Mouse (Mus musculus) T-helper 1 cell (primary cell): ENCODE measurements around the gene Acox3.
"Not testable (repeated sequence)": the region's sequence is repeated elsewhere in the genome, so short reads cannot be mapped to it uniquely, and the experiment has no call there.

ENCODE experiments used
- in situ Hi-C: fragments of 300-600 bp; cut with MboI, MseI; formaldehyde crosslinking; loops from one replicate; pipeline ENCODE4 v1.15.1; 2025; ENCODE audit warnings: high pct_unique_total_duplicates

Gene Acox3

GRCm38 (mm10) chr5:35576409-35577020 is 6.3 kb upstream of the Acox3 start:
- in situ Hi-C loops = no loop called here

GRCm38 (mm10) chr5:35578411-35578810 is 4.4 kb upstream of the Acox3 start:
- in situ Hi-C loops = no loop called here

DNA sequence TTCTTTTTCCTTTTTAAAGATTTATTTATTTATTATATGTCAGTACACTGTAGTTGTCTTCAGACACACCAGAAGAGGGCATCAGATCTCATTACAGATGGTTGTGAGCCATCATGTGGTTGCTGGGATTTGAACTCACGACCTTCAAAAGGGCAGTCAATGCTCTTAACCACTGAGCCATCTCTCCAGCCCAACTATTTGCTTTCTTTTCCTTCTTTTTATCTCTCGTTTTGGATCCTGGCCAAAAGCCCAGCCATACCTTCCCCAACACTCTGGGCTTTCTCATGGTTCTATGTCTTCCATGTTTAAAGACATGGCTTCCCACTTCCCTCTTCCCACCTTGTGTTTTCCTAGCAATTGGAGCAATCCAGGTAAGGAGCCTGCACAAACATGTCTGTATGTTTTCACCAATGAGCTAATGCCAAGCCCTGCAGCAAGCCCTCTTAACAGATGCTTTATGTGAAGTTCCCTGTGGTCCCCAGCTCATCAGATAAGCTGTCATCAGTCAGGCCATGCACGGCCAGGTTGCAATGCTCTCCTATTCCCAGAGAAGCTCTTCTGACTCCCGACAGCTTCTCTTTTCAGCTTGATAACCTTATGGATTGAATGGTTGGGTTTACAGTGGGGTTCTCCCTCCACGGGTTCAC is 3.5 kb upstream of the Acox3 start:
- in situ Hi-C loops = no loop called here

DNA sequence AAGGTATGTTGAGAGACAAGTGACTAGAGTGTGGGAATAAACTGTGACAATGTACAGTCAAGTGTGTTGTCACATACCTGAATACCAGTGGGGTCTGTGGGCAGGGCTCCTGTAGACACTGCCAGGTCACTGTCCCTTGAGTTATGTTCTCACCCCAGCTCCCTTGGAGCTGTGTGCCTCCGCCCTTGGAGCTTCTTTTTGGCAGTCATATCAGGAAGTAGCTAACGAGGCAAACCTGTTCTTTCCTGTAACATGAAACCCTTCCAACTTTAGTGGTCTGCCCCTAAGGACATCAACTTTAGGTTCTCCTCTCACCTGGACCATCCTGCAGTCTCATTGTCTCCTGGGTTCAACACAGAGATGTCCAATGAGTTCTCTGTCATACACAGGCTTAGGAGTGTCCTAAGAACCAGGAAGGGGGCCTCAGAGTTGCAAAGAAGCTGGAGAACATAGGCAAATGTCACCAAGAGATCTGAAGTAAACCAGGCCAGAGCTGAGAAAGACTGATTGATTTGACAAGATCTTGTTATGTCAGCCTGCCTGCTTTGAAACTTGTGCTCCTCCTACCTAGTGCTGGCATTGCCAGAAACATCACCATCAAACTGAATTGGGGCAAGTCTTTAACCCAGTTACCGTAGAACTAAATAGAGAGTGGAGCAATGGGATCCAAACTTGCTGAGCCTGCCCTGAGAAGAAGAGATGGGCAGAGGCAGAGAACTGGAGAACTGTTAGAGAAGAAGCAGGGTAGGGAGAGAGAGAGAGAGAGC is 2.5 kb upstream of the Acox3 start:
- in situ Hi-C loops = no loop called here

GRCm38 (mm10) chr5:35583221-35583783 is 462 bp downstream of the Acox3 start:
- in situ Hi-C loops = no loop called here

GRCm38 (mm10) chr5:35584259-35584658 is 1.4 kb downstream of the Acox3 start:
- in situ Hi-C loops = not testable (repeated sequence)

DNA sequence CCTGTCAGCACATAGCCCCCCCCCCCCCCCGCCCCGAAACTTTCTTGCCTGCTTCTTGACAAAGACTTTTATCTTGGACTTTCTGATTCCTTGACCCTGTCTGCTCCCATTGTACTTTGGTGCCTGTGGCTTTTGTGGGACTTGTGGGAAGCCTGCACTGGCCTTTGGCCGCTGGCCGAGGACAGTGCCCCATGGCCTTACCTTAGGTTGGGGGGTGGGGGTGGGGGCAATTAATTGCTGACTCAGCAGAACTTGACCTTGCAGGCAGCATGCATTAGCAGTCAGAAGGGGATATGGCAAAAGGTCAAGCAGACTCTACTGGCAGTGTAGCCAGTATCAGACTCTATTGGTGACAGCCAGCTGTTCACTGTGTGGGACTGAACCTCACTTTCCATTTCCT is 8.7 kb downstream of the Acox3 start:
- in situ Hi-C loops = no loop called here

DNA sequence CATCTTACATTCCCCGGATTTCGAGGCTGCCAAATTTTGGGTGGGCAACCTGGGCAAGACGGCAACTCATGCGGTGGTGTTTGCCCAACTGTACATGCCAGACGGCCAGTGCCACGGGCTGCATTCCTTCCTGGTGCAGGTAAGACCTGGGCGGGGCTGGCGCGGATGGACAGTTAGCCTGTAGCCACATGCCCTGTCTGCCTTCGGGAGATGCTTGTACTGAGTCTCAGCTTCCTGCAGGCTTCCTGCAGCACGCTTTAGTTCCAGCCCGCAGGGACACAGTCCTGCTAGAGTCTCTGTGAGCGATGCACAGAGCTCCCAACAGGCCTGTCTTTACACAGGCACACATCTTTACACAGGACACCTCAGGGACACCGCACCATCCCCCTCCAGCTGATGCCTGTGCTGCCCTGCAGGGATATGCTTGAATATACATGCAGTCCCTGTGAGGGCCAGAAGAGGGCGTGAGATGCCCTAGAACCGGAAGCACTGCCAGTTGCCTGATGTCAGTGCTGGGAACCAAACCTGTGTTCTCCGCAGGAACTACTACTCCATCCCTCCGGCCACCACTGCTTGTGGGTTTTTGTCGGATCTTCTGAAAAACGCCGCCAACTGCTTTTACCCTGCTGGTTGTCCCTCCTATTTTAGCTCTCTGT is 9.4 kb downstream of the Acox3 start:
- in situ Hi-C loops = no loop called here

GRCm38 (mm10) chr5:35592824-35593223 is 10.0 kb downstream of the Acox3 start:
- in situ Hi-C loops = no loop called here

- in situ Hi-C loops = no loop called here
Observed at GRCm38 (mm10) chr5:35593272-35593671, 10.4 kb downstream of the Acox3 start.

GRCm38 (mm10) chr5:35594768-35595167 is 11.9 kb downstream of the Acox3 start:
- in situ Hi-C loops = no loop called here

DNA sequence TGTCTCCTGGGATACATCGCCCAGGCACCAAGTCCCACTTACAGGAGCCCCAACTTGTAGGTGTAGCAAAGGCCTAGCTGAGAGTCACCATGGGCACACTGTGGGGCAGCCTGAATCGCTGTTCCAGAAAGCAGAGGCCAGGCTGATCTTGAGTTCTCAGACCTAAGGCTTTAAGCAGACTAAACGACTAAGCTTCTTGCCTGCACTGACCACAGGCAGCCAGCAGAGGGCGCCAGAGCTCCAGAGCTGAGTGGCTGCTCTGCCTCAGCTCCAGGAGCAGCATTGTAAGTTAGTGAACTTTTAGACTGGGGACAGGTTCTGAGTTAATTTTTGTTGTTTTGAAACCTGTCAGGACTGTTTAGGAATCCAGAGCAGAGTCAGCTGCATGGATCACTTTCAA is 12.9 kb downstream of the Acox3 start:
- in situ Hi-C loops = no loop called here

DNA sequence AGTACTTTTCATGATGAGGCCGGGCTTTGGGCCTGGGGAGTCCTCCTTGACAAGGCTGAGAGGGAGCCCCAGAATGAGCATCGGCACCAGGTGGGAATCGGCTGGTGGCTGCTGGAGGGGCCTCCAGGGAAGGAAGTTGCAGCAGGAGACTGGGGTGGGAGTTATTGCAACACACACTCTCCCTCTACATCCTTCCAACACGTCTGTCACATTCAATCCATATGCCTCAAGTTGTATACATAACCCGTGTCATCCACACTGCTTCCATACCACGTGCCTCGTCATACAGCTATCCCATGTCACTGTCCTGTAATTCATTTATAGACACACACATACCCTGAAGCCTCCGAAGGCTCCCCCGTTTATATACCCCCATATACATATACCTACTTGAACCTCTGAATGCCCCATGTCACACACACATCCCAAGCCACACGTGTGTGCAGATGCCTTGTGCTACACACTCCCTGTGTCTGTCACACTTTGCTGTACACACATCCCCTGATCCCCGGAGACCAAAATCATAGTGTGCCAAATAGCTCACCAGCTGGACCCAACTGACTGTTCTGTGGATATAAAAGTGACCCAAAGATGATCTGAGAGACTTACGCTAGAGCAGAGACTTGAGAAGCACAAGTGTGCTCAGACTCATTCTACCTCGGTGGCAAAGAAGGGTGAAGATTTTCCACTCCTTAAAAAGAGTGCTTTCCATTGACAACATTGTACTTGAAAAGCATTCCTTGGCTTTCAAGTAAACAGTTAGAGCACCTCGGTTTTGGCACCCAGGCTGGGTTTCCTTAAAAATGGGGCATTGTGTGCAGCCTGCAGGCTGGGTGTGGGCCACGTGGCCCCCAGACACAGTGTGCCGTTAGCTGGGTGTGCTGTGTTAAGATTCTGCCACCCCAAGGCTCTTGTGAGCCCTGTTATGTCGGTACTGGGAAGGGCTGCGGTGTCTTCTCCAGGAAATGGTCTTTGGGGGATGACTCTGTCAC is 13.6 kb downstream of the Acox3 start:
- in situ Hi-C loops = no loop called here

- in situ Hi-C loops = no loop called here
Observed at GRCm38 (mm10) chr5:35600233-35600632, 17.4 kb downstream of the Acox3 start.

DNA sequence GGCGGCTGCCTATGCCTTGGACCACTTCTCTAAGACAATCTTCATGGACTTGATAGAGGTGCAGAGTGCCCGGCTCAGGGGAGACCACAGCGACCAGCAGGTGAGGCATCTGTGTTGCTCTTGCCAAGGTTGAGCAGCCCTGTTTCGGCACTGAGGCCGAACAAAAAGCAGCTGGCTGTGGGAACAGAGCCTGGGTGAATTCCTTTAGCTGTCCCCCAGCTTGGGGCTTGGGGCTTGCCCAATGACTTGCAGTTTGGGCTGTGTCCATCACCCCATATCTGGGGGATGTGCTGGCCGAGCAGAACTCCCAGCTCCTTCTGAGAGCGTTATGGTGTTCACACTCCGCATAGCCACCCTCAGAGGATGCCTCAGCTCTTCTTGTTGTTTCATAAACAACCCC is 18.7 kb downstream of the Acox3 start:
- in situ Hi-C loops = no loop called here

DNA sequence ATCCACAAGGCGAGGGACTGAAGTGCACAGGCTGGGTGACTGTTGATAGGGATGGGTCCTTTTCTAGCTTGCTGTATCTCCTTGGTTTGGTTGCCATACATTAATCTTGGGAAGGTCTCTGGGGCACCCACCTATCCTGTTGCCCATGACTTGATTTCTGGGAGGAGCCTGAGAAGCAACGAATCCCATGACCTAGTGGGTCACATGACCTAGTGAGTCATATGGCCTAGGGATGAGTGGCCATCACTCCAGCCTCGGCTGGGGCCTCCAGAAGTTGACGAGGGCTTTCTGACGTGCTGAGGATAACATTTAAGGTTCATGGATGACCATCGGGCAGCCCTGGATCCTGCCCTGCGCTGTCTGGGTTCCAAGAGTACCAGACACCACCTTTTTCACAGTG is 22.5 kb downstream of the Acox3 start:
- in situ Hi-C loops = loop anchor here (5.0 kb wide), 1 partner anchor 107 kb away; no protein-coding TSS in a partner anchor

- in situ Hi-C loops = loop anchor here (5.0 kb wide), 1 partner anchor 106 kb away; no protein-coding TSS in a partner anchor
Observed at GRCm38 (mm10) chr5:35606800-35607199, 24.0 kb downstream of the Acox3 start.

DNA sequence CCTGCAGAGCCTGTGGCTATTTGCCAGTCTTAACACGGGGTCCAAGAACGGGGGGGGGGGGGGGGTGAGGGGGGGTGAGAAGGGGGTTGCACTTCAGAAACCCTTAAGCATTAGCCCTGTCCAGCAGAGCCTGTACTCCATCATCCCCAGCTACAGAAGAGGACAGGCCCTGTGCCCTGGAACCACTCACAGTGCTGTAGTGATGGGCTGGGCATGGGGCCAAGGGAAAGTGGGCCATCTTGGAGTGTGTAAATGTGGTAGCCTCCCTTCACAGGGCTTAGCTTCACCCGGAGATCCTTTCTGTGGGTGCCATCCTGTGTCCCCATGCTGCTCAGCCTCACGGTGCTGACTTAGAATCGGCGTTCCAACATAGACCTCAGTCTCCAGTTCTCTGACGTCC is 24.9 kb downstream of the Acox3 start:
- in situ Hi-C loops = loop anchor here (5.0 kb wide), 1 partner anchor 105 kb away; no protein-coding TSS in a partner anchor

- in situ Hi-C loops = loop anchor here (5.0 kb wide), 1 partner anchor 104 kb away; no protein-coding TSS in a partner anchor
Observed at GRCm38 (mm10) chr5:35608559-35608958, 25.7 kb downstream of the Acox3 start.

DNA sequence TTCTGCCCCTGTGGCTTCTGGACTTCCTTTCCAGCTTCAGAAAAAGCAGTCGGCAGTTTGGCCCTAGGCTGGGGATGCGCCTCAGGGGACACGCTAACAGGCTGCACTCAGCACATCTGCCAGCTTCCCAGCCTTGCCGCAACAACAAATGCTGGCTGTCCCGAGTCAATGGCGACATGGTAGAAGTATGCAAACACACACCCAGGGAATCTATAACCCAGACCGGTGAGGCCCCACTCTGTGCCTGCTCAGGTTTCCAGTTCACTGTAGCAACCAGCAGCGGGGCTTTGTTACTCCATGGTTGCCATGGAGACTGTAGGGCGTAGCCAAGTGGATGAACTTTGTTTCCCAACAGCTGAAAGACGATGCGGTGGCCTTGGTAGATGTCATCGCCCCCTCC is 26.5 kb downstream of the Acox3 start:
- in situ Hi-C loops = loop anchor here (5.0 kb wide), 1 partner anchor 103 kb away; no protein-coding TSS in a partner anchor
